Mouse (Mus musculus) ovary, adult 10 weeks (tissue): ENCODE measurements around the gene Cyfip1. TPM values are rescaled to one million over a fixed set of nuclear protein-coding genes. Genes with fewer than 3 reads are reported as not detected.

ENCODE experiments used
- polyA plus RNA-seq: library from polyadenylated mRNA; stranded (reverse); fragments of 350-450 nt; fragmentation: Illumina TruSeq; extraction: RNeasy Lipid Tissue Mini Kit (QIAGEN cat#74804); gene quantifications from one replicate; pipeline ENCODE4 v1.2.3, GENCODE M21; 2014

The Cyfip1 gene
- 105 TPM for polyA plus RNA-seq

DNA sequence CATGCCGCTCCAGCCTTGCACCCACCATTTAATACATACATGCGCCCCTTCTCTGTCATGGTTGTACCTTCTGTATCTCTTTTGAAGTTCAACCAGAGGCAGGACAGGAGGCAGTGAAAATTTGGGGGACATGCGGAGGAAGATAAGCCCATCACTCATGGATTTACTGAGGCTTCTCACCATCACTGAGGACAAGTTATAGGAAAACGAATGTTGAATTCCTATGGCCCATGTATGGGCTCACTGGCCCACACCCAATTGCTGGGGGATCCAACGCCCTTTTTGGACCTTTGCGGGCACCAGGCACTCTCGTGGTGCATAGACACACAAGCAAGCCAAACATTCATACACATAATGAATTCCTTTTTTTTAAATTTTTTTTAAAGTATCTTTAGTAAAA, at the start of gene Cyfip1:
Gene Cyfip1, plus strand, starts transcription at position 301 of the 400 bp plus-strand sequence.

DNA sequence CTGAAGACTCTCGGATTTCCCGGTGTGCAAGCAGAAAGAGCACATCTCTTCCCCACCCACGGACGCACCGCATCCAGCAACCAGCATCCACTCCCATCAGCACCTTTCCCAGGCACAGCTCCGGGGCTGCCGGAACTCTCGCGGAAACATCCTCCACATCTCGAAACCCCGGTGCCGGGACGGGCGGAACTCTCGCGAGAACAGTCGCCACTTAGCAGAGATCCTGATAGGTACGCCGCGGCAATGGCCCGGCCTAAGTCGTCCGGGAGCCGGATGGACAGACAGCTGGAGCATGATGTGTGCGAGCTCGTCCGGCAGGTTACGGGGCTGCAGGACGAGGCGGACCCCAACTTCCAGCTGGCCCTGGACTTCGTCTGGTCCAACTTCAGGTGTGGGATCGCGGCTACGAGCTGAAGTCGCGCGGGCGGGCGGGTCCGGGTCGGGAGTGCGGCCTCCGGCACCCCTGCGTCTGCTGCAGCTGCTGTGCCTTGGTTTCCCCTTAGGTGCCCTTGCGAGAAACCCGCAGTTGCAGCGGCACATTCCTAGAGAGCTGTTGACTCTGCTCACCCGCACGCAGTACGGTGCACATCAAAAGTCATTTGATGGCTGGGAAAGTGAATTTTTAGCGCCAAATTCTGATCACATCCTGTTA, 47.5 kb upstream of the Cyfip1 start, which contains the start of gene Tubgcp5:
Gene Tubgcp5, plus strand, starts transcription at position 203 of the 652 bp plus-strand sequence.

DNA sequence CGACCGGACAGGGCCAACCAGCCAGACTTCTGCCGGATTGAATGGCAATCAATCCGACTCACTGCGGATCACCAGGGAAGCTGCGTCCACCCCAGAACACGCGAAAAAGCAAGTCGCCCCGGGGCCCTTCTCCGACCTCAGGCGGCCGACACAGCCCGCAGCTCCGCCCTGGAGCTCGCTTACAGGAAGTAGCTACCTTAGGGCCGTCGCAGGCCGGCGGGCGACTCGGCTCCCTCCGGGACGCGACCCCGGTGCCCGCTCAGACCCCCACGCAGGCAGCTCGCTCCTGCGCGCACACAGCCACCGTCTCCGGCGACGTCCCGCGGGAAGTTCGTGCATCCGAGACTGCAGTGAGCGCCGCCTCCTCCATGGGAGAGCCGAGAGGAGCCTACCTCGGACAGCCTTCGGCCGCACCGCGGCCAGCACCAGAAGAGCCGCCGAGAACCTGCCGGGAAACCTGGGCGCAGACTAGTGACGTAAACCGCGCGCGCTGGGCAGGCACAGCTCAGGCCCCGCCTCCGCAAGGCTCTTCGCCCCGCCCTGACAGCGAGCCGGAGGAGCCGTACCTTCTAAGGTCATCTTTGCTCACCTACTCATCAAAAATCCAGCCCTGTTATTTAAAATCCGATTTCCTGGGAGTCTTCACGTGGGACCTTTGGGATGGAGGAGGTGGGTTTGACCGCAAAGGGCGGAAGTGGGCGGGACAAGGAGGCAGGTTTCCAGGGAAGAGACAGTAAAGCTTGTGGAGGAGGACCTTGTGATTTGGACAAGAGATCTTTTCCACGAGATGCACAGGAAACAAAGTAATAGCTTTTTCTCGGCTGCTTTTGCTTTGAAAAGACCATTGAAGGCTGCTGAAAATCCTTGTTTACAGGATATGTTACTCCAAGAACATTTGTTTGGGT, 120.7 kb downstream of the Cyfip1 start, which contains the start of gene Nipa2:
Gene Nipa2, minus strand, starts transcription at position 473 of the 905 bp plus-strand sequence.

Other genes starting within 250 kb of the Cyfip1 start
- gene Siglech, start 73.6 kb upstream of the Cyfip1 start, polyA plus RNA-seq: 2.3 TPM
- gene Tubgcp5, start 47.6 kb upstream of the Cyfip1 start, polyA plus RNA-seq: 48.9 TPM
- gene Nipa2, start 120.7 kb downstream of the Cyfip1 start, polyA plus RNA-seq: 120 TPM
- gene Nipa1, start 178.2 kb downstream of the Cyfip1 start, polyA plus RNA-seq: 26.2 TPM
- gene Herc2, start 208.5 kb downstream of the Cyfip1 start, polyA plus RNA-seq: 48.3 TPM